Mouse (Mus musculus) heart, embryonic 12.5 days (tissue): Measurements from ENCODE around the gene Prom1. TPM values are rescaled to one million over a fixed set of nuclear protein-coding genes. Genes with fewer than 3 reads are reported as not detected.

Source experiments
- ATAC-seq: fragments of 200-750 bp; cut with Nextera tagmentation; 2 replicates; pipeline ENCODE4 v1.8.0; 2017; ENCODE audit warnings: moderate TSS enrichment, moderate library complexity; ENCODE audit not compliant: insufficient number of reproducible peaks, low FRiP score
- H3K27ac ChIP-seq: fragments of 300-500 bp; sonication (generic); 2 replicates; pipeline ENCODE4 v1.5.1; 2016; ENCODE audit warnings: mild to moderate bottlenecking, moderate library complexity; ENCODE audit not compliant: poor library complexity, severe bottlenecking
- H3K27me3 ChIP-seq: fragments of 300-500 bp; sonication (generic); replicated peaks from 2 replicates; pipeline ENCODE4 v1.6.1; 2016; ENCODE audit warnings: mild to moderate bottlenecking, moderate library complexity
- H3K36me3 ChIP-seq: fragments of 300-500 bp; sonication (generic); 2 replicates; pipeline ENCODE4 v1.6.1; 2016; ENCODE audit warnings: mild to moderate bottlenecking, moderate library complexity
- H3K4me1 ChIP-seq: fragments of 300-500 bp; sonication (generic); replicated peaks from 2 replicates; pipeline ENCODE4 v1.6.1; 2016; ENCODE audit warnings: mild to moderate bottlenecking
- H3K4me2 ChIP-seq: fragments of 300-500 bp; sonication (generic); 2 replicates; pipeline ENCODE4 v1.6.1; 2016; ENCODE audit warnings: mild to moderate bottlenecking, moderate library complexity
- H3K4me3 ChIP-seq: fragments of 300-500 bp; sonication (generic); 2 replicates; pipeline ENCODE4 v1.5.1; 2016; ENCODE audit warnings: mild to moderate bottlenecking
- H3K9ac ChIP-seq: fragments of 300-500 bp; sonication (generic); 2 replicates; pipeline ENCODE4 v1.6.1; 2016; ENCODE audit warnings: mild to moderate bottlenecking, moderate library complexity
- H3K9me3 ChIP-seq: fragments of 300-500 bp; sonication (generic); replicated peaks from 2 replicates; pipeline ENCODE4 v1.6.1; 2016; ENCODE audit warnings: mild to moderate bottlenecking, moderate library complexity
- WGBS: fragments of 180-500 bp; shearing (Covaris S2); methylation state at CpG from one replicate; pipeline ENCODE4 v1.1.7; 2016; 5-methylcytosine and 5-hydroxymethylcytosine counted together
- polyA plus RNA-seq: library from polyadenylated mRNA; unstranded; fragments of >200 nt; fragmentation: Nextera tagmentation; extraction: Ambion mirVana; gene quantifications from 2 replicates; pipeline ENCODE4 v1.2.1, GENCODE M21; 2016

The Prom1 gene
- polyA plus RNA-seq, 1 experiment from 2014 or later, result 18.2 TPM

GRCm38 (mm10) chr5:43974166-43974565 is 127.7 kb downstream of the Prom1 start:
- 80% methylated on average over 6 of the region's 6 CpGs for WGBS
- H3K4me2 ChIP-seq, result no peak overlapping the region
- H3K27ac ChIP-seq, result no peak overlapping the region
- no peak for ATAC-seq
- H3K9me3 ChIP-seq, result no peaks in the 10 kb centered on the region
- H3K4me1 ChIP-seq, result no peaks in the 10 kb centered on the region
- no peak overlapping the region for H3K4me3 ChIP-seq
- no peaks in the 10 kb centered on the region for H3K27me3 ChIP-seq
- H3K9ac ChIP-seq, result no peak overlapping the region
- H3K36me3 ChIP-seq, result no peaks in the 10 kb centered on the region

- no peak for ATAC-seq
- H3K4me3 ChIP-seq, result no peak overlapping the region
- H3K36me3 ChIP-seq, result no peaks in the 10 kb centered on the region
- no peak overlapping the region for H3K4me2 ChIP-seq
- no peak overlapping the region for H3K9ac ChIP-seq
- 26% methylated on average over 2 of the region's 2 CpGs for WGBS
- H3K27ac ChIP-seq, result no peak overlapping the region
- no peaks in the 10 kb centered on the region for H3K27me3 ChIP-seq
- no peaks in the 10 kb centered on the region for H3K9me3 ChIP-seq
- no peaks in the 10 kb centered on the region for H3K4me1 ChIP-seq
Measured at GRCm38 (mm10) chr5:43971156-43971555, 130.7 kb downstream of the Prom1 start.

DNA sequence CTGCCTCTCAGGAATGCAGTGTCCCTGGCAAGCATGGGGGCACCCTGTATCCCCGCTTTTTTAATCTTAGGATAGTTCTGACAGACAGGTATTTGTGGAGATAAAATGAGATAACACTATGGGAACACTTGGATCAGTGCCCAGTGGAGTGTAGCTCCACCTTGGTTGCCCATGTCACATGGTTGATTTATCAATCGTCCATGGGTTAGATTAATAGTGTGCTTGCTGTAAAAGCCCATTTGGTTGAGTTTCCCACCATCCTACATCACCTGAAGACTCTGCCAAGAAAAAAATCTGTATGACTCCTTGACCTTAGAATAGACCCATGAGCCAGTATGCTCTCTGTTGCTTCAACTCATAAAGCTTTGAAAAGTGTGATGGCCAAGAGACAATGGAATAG is 131.3 kb downstream of the Prom1 start:
- Histone ChIP-seq H3K4me3 (no peak overlapping the region), H3K4me1 (no peaks in the 10 kb centered on the region), H3K4me2 (no peak overlapping the region), H3K9ac (no peak overlapping the region), H3K27ac (no peak overlapping the region), H3K36me3 (no peaks in the 10 kb centered on the region), H3K27me3 (no peaks in the 10 kb centered on the region), H3K9me3 (no peaks in the 10 kb centered on the region)
- WGBS, result 69% methylated on average over 2 of the region's 2 CpGs
- no peak for ATAC-seq

DNA sequence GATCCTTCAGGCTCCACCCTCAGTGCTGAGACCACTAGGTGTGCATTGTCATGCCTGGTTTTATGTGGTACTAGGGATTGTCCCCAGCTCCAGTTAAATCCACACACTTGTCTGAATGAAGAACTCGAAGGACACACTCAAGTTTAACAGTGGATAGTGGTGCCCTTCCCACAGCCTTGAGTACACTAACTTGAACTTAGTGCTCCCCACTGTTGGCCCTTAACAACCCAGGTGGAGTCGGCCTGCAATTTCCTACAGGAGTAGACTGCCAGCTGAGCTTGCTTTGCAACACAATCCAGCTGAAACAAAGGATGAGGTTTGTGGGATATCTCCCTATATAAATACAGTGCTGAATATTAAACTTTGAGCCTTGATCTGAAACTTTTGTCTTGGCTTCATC is 133.2 kb downstream of the Prom1 start:
- H3K36me3 ChIP-seq, result no peaks in the 10 kb centered on the region
- H3K9me3 ChIP-seq, result no peaks in the 10 kb centered on the region
- no peak overlapping the region for H3K4me2 ChIP-seq
- ATAC-seq, result no peak
- no peaks in the 10 kb centered on the region for H3K4me1 ChIP-seq
- H3K27me3 ChIP-seq, result no peaks in the 10 kb centered on the region
- no peak overlapping the region for H3K4me3 ChIP-seq
- WGBS, result 72% methylated on average over 2 of the region's 2 CpGs
- no peak overlapping the region for H3K27ac ChIP-seq
- H3K9ac ChIP-seq, result no peak overlapping the region

DNA sequence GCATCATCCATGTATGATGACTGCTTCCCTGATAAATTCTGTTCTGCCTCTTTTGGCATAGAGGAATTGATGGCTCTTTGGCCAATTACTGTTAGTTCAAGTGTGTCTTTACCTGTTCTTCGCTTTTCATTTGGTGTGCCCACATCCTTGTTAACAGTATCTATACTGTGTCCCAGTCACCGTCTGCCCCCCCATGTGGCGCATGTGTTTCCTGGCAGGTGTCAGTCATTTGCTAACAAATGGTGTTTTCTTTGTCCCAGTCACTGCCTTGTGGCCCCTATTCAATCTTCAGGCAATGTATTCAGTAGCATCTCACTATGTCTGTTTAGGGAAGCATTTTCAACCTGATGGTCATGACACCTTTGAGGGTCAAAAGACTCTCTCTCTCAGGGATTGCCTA is 140.8 kb downstream of the Prom1 start:
- no peak for ATAC-seq

DNA sequence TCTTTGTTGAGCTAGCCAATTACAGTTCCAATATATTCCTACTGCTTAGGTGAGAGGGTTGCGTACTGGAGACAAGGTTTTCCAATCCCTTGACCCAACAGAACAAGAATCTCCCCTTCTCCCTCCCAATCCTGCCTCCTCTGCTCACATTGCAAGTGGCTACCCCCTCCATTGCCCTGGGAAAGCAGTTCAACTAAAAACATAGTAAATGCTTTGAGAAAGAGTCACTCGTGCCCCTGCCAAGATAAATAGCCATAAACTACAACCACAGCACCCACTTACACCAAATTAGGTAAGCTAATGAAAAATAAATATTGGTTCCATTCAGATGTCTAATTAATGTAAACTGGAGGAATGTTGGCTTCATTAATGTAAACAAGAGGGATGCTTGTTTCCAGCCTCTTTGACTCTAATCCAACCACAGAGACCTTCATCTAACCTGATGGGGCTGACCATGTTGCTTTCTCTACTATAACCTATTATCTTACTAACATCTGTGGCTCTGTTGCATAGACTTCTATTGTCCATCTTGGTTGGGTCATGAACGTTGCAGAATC is 141.9 kb downstream of the Prom1 start:
- Histone ChIP-seq H3K4me2 (no peak overlapping the region), H3K4me1 (no peaks in the 10 kb centered on the region), H3K9me3 (peaks cover 3% of the 10 kb centered on the region; the same call in 1 of the 2 replicates), H3K9ac (no peak overlapping the region), H3K4me3 (no peak overlapping the region), H3K27ac (no peak overlapping the region), H3K36me3 (no peaks in the 10 kb centered on the region), H3K27me3 (no peaks in the 10 kb centered on the region)
- no peak for ATAC-seq
- 77% methylated on average over 3 of the region's 3 CpGs for WGBS

More for the DNA sequence above, 140.8 kb downstream of the Prom1 start:
- Histone ChIP-seq H3K4me1 (no peaks in the 10 kb centered on the region), H3K4me3 (no peak overlapping the region), H3K36me3 (no peaks in the 10 kb centered on the region), H3K4me2 (no peak overlapping the region), H3K27me3 (no peaks in the 10 kb centered on the region), H3K9ac (no peak overlapping the region), H3K9me3 (peaks cover 3% of the 10 kb centered on the region; the same call in 1 of the 2 replicates), H3K27ac (no peak overlapping the region)
- 83% methylated on average over 3 of the region's 3 CpGs for WGBS

- Histone ChIP-seq H3K4me1 (peaks cover 3% of the 10 kb centered on the region), H3K36me3 (no peaks in the 10 kb centered on the region), H3K27ac (no peak overlapping the region), H3K27me3 (no peaks in the 10 kb centered on the region), H3K9me3 (peaks cover under 1% of the 10 kb centered on the region; the same call in 1 of the 2 replicates), H3K4me2 (no peak overlapping the region), H3K9ac (no peak overlapping the region), H3K4me3 (no peak overlapping the region)
- 62% methylated on average over 1 of the region's 1 CpGs for WGBS
- ATAC-seq, result no peak
Measured at GRCm38 (mm10) chr5:43953241-43953640, 148.6 kb downstream of the Prom1 start.

DNA sequence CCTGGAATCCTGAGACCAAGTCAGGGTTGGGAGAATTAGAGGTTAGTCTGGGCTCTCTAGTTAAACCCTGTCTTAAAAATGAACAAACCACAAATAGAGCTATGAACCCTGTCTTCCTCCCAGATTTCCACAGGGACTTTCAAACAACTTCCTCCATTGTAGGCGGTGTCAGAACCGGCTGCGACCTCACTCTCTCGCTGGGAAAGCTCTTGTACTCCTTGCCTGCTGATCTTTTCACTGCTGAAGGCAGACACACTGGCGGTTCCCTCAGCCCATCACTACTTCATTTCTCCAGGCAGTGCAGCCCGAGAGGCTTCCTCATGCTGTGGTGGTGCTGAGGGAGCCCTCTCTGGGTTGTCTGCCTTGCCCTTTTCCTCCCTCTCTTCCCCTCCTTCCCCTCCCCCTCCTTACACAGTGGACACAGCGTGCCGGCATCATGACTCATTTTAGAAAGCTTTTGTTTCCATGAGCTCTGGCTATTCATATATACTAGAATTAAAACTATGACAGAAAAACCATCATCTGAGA is 153.0 kb downstream of the Prom1 start:
- H3K9me3 ChIP-seq, result no peaks in the 10 kb centered on the region
- no peaks in the 10 kb centered on the region for H3K36me3 ChIP-seq
- 3% methylated on average over 8 of the region's 8 CpGs for WGBS
- H3K4me1 ChIP-seq, result peaks cover 9% of the 10 kb centered on the region
- H3K27ac ChIP-seq, result no peak overlapping the region
- peak overlapping the region; percentile 44 for H3K4me3 ChIP-seq
- H3K9ac ChIP-seq, result peak overlapping the region; percentile 60; the same call in 1 of the 2 replicates
- no peaks in the 10 kb centered on the region for H3K27me3 ChIP-seq
- H3K4me2 ChIP-seq, result peak overlapping the region; percentile 71
- peak; percentile 66; the same call in 1 of the 2 replicates for ATAC-seq

- peak; percentile 82 for ATAC-seq
- Histone ChIP-seq H3K4me2 (peak overlapping the region; percentile 71), H3K36me3 (no peaks in the 10 kb centered on the region), H3K27me3 (no peaks in the 10 kb centered on the region), H3K27ac (no peak overlapping the region), H3K9me3 (no peaks in the 10 kb centered on the region), H3K9ac (peak overlapping the region; percentile 47), H3K4me3 (peak overlapping the region; percentile 44), H3K4me1 (peaks cover 9% of the 10 kb centered on the region)
- WGBS, result 2% methylated on average over 27 of the region's 27 CpGs
Measured at GRCm38 (mm10) chr5:43948111-43948743, 153.6 kb downstream of the Prom1 start.

- Histone ChIP-seq H3K27ac (no peak overlapping the region), H3K4me3 (peak overlapping the region; percentile 44), H3K4me2 (peak overlapping the region; percentile 71), H3K27me3 (no peaks in the 10 kb centered on the region), H3K9me3 (no peaks in the 10 kb centered on the region), H3K36me3 (no peaks in the 10 kb centered on the region), H3K4me1 (peaks cover 9% of the 10 kb centered on the region), H3K9ac (peak overlapping the region; percentile 47; the same call in 1 of the 2 replicates)
- no peak for ATAC-seq
- WGBS, result 48% methylated on average over 9 of the region's 9 CpGs
Measured at GRCm38 (mm10) chr5:43947330-43947977, 154.4 kb downstream of the Prom1 start.
